Mouse (Mus musculus): ENCODE data around the gene Bglap3.
"Not testable (repeated sequence)": the region's sequence is repeated elsewhere in the genome, so short reads cannot be mapped to it uniquely, and the experiment has no call there.

Bglap3 gene

DNA sequence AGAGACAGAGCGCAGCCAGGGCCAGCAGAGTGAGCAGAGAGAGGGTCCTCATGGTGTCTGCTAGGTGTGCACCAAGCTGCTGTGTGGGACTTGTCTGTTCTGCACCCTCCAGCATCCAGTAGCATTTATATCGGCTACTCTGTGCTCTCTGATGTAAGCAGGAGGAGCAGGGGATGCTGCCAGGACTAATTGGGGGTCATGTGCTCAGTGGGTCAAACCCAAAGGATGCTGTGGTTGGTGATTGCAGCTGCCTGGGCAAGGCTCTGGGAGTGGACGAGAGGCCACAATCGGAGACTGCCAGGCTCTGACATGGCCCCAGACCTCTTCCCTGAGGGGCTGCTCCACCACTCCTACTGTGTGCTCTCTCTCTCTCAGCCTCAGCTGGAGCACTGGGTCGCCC is 6.1 kb upstream of the Bglap3 start, which contains the start of gene Bglap2:
Bglap2 (minus strand) TSS at position 101 of the 400 bp plus-strand sequence.
- DNase-seq (ENCODE audit: extremely low spot score, low spot score): not testable (repeated sequence)

- not testable (repeated sequence) for DNase-seq (ENCODE audit: extremely low spot score, low spot score)
These were observed 4.1 kb upstream of the Bglap3 start for GRCm38 (mm10) chr3:88376644-88377043.

- DNase-seq (ENCODE audit: extremely low spot score, low spot score): peak; percentile 54
These were observed 3.4 kb upstream of the Bglap3 start for GRCm38 (mm10) chr3:88375750-88376626.

DNA sequence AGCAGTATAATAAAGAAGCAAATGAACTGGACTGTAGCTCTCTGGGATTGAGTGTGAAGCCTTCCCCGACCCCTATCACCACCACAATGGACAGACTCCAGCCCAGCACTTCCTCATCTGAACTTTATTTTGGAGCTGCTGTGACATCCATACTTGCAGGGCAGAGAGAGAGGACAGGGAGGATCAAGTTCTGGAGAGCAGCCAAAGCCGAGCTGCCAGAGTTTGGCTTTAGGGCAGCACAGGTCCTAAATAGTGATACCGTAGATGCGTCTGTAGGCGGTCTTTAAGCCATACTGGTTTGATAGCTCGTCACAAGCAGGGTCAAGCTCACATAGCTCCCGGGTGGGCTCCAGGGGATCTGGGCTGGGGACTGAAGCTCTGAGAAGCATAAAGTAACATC is 4.0 kb downstream of the Bglap3 start:
- DNase-seq (ENCODE audit: extremely low spot score, low spot score): not testable (repeated sequence)

DNA sequence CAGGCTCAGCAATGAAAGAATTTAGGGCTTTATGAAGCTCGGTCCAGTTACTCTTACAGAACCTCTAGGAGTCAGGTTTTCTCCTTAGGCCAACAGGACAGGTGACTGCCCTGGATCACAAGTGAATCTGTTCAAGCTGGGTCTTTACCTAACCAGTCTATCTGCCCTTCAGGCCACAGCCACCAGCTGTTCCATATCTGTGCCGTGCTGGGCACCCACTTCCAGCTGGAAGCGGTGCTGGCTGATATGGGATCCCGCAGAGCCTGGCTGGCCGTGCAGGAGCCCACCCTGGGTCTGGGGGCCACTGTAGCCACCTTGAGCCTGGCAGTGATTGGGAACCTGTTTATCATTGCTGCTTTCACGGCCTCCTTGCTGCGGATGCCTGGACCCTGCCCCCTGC is 5.0 kb downstream of the Bglap3 start:
- not testable (repeated sequence) for DNase-seq (ENCODE audit: extremely low spot score, low spot score)

GRCm38 (mm10) chr3:88366830-88367428 is 5.6 kb downstream of the Bglap3 start:
- DNase-seq (ENCODE audit: extremely low spot score, low spot score): not testable (repeated sequence)

DNA sequence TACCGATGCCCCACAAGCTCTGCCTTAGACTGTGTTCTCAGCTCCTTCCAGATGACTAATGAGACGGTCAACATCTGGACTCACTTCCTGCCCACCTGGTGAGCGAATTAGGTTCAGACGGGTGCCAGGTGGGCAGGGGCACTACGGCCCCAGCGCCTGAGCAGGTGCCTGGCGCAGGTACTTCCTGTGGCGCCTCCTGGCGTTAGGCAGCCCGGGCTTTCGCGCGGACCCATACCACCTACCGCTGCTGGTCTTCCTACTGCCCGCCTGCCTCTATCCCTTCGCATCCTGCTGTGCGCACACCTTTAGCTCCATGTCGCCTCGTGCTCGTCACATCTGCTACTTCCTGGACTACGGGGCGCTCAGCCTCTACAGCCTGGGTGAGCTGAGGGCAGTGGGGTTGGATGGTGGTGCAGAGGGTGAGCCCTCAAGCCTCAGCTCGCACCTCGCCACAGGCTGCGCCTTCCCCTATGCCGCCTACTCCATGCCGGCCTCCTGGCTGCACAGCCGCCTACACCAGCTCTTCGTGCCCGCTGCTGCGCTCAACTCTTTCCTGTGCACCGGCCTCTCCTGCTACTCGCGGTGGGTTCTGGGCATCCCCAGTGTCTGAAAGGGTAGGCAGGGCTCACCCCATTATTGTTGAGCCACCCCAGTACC is 6.7 kb downstream of the Bglap3 start:
- DNase-seq (ENCODE audit: extremely low spot score, low spot score): no peak

DNA sequence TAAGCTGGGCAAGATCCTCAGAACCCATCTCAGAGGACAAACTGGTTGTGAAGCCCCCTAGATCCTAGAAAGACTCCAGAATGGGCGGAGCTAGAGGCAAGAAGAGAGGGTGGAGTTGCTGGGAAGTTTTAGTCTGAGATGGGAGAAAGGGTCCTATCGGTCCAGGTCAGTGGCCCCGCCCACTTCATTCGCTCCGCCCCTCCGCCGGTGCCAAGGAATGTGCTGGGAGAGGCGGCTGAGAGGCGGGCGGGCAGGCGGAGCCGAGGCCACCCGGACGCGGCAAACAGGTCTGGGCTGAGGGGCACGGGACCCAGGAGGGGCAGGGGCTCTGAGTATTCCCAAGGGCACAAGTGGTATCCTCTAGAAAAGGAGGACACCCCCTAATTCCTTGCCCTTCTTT is 8.2 kb downstream of the Bglap3 start, which contains the start of gene Paqr6:
Paqr6 (plus strand) TSS at position 248 of the 400 bp plus-strand sequence.
- peak; percentile 44 for DNase-seq (ENCODE audit: extremely low spot score, low spot score)

GRCm38 (mm10) chr3:88363700-88364099 is 8.8 kb downstream of the Bglap3 start:
- no peak for DNase-seq (ENCODE audit: extremely low spot score, low spot score)

DNA sequence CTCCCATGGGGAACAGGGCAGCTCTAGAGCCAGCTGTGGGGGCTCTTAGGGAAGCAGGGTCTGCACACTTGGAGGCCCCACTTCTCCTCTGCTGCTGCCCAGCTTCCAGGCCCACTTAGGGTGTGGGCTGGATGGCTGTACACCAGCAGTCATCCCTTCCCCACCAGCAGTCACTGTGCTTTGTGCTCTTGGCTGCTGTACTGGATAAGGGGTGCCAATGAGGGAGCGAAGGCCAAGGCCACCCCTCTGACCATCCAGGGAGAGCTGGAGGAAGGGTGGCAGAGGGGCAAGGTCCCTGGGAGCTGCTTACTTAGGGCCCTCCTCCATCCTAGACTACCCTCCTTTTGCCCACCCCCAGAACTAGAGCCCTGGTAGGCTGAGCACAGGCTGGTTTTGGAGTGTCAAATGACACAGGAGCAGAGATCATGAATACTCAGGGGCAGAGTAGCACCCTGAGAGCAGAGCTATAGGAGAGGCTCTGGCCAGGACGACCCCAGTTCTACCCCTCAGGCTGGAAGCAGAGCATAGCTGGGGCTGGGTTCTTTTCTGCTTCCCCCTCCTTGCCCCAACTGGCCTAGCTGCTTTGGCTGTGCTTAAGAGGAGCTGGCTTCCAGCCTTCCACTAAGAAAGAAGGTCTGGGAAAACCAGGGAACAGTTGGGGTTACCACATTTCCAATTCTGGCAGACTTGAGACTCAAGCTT is 10.8 kb downstream of the Bglap3 start:
- no peak for DNase-seq (ENCODE audit: extremely low spot score, low spot score)

DNA sequence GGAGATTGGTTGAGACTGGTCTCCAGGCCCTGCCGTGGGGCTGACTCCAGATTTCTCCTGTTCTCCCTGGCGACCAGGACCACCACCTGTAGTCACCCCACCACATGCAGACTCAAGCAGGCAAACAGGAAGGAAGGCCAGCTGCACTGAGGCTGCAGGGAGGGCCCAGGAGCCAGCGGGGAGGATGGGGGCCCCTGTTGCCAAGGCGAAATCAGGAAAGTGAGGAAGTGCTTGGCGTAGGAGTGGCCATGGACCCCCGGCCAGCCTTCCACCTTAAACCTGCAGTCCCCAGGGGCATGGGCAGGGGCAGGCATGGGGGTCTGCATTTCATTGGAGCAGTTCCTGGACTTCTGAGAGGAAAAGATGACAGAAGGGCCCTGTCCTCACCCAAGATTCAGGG is 11.4 kb downstream of the Bglap3 start:
- no peak for DNase-seq (ENCODE audit: extremely low spot score, low spot score)

DNA sequence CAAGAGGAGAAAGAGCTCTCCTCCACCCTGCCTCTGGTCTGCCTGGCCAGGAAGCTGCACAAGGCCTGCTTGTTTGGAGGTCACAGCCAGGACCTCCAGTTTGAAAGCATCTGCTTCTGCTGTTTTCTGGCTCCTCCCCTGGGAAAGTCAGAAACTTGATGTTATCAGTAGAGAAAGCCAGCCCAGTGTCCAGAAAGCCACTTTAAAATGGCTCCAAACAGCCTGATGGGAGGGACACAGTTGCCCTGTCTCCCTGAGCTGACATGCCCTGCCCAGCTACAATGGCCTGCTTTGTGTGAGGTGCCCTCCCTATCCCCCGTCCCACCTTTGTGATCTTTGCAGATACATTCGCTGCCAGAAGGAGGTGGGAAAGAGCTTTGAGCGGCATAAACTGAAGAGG is 12.6 kb downstream of the Bglap3 start:
- no peak for DNase-seq (ENCODE audit: extremely low spot score, low spot score)

DNA sequence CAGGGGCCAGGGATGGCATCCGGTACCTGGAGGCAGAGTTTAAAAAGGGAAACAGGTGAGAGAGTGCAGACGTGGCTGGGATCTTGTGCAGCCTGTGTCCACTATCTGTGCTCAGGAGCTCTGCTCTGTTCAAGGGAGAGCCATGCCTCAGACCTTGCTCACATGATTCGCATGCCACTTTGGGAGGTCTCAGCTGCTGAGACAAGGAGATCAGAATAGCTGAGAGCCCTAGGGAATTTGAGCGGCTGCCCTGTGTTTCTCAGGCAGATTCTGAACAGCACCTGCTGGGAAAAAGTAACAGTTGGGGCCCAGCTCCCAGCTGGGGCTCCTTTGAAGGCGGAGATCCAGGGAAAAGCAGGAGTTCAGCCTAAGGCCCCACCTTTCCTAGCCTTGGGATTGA is 13.0 kb downstream of the Bglap3 start:
- DNase-seq (ENCODE audit: extremely low spot score, low spot score): no peak

DNA sequence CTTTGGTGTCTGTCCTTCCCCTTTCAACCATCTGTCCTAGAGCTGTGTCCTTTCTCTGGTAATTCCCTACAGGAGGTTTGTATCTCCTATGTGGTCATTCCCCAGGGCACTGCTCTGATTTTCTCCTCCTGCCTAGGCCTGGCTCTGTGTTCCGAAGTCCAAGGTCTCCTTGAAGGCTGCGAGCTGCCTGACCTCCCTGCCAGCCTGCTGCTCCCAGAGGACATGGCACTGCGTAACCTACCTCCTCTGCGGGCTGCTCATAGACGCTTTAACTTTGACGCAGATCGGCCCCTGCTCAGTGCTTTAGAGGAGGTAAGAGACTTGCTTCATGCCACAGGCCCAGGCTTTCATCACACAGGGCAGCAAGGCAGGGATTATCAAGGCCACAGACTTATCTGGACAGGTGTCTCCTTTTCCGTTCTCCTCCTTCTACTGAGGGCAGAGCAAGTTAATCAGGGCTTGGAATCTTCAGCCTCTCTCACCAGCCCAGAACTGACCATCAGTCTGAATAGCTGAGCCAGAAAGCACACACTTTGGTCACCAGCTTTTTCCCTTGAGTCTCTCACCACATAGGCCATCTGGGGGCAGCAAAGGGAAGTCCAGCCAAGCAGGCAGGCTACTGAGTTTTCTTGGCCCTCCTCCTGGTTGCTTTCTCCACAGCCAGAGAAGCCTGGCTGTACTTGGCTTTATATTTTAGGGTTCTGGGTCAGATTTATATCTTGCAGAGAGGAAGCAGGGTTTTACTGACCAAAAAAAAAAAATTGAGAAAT is 18.0 kb downstream of the Bglap3 start:
- DNase-seq (ENCODE audit: extremely low spot score, low spot score): no peak

- DNase-seq (ENCODE audit: extremely low spot score, low spot score): no peak
These were observed 19.6 kb downstream of the Bglap3 start for GRCm38 (mm10) chr3:88352907-88353306.

DNA sequence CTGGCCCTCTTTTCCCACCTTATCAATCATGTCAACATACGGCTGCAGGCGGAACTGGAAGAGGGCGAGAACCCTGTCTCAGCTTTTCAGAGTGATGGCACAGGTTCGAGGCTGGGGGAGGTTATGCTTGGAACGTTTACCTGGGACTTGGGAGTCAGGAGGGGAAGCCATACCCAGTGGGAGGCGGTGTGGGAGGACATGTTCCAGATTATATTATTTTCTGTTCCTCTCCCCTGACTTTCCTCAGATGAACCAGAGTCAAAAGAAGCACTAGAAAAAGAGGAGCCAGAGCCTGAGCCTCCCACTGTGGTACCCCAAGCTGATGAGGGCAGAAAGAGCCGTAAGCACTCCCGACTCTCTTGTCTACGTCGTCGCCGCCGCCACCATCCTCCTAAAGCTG is 21.8 kb downstream of the Bglap3 start:
- DNase-seq (ENCODE audit: extremely low spot score, low spot score): no peak

- no peak for DNase-seq (ENCODE audit: extremely low spot score, low spot score)
These were observed 33.5 kb downstream of the Bglap3 start for GRCm38 (mm10) chr3:88339006-88339405.

DNA sequence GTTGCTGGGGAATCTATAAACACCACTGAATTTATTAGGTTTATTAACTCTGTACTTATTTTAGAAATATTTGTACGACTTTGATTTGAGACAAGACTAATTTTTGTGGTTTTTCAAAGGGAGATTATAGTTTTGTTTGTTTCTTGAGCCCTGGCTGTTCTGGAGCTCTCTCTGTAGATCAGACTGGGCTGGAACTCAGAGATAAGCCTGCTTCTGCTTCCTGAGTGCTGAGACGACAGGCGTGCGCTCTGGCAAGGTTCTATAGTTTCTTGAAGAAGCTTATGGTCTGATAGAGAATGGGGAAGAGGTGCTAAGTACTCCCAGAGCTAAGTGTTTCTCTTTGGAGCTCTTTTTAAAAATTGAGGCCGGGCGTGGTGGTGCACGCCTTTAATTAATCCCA is 34.2 kb downstream of the Bglap3 start:
- no peak for DNase-seq (ENCODE audit: extremely low spot score, low spot score)

DNA sequence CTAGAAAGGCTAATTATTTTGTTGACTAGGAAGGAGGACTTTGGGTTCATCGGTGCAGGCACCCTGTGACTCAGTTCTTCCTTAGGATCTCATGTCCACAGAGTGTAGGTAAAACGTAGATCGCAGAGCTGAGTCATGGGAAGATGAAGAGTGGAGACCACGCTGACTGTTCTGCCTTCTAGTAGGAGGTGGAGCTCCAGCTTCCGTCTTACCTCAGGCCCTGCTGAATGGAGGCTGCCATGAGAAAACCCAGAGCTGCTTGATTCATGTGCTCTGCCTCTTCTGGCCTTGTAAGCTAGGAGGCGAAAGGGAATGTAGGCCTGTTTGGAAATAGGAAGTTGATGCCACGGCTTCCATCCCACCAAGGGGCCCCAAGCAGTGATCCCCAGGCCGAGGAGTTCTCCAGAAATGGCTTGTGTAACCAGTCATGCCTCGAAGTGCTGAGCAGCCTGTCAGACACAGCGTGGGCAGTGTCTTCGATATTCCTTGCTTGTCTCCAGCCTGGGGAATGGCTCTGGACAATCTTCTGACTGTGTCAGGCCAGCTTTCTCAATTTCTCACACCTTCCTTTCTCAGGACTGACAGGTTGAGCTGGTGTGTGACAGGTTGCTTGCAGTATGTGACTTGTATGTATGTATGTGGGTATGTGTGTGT is 35.0 kb downstream of the Bglap3 start:
- DNase-seq (ENCODE audit: extremely low spot score, low spot score): no peak
